Mouse (Mus musculus) kidney, postnatal 25 days (tissue): ENCODE data around the gene Zfp827.

Source experiments
- DNase-seq, 2 experiments: peaks; one replicate each; pipeline ENCODE4 v3.0.0; 2021; ENCODE audit warnings: mixed read lengths in 2 of 2

Zfp827 gene

GRCm38 (mm10) chr8:79114561-79114960 is 86.3 kb downstream of the Zfp827 start:
- peak; percentile 60 to 78 for DNase-seq

- no peak for DNase-seq
Observed at GRCm38 (mm10) chr8:79116436-79116835, 88.2 kb downstream of the Zfp827 start.

GRCm38 (mm10) chr8:79117711-79118110 is 89.5 kb downstream of the Zfp827 start:
- DNase-seq = peak in 1 of 2 experiments; percentile 9

- DNase-seq = peak in 1 of 2 experiments; percentile 10
Observed at GRCm38 (mm10) chr8:79121614-79122013, 93.4 kb downstream of the Zfp827 start.

- DNase-seq = peak in 1 of 2 experiments; percentile 6
Observed at GRCm38 (mm10) chr8:79124231-79124630, 96.0 kb downstream of the Zfp827 start.

GRCm38 (mm10) chr8:79127211-79127816 is 99.1 kb downstream of the Zfp827 start:
- DNase-seq = peak in 1 of 2 experiments; percentile 25

GRCm38 (mm10) chr8:79128534-79128933 is 100.3 kb downstream of the Zfp827 start:
- DNase-seq = peak in 1 of 2 experiments; percentile 6

GRCm38 (mm10) chr8:79139614-79140013 is 111.4 kb downstream of the Zfp827 start:
- peak in 1 of 2 experiments; percentile 21 for DNase-seq

GRCm38 (mm10) chr8:79140981-79141380 is 112.7 kb downstream of the Zfp827 start:
- peak in 1 of 2 experiments; percentile 2 for DNase-seq

GRCm38 (mm10) chr8:79141592-79141991 is 113.4 kb downstream of the Zfp827 start:
- DNase-seq = no peak

GRCm38 (mm10) chr8:79143729-79144128 is 115.5 kb downstream of the Zfp827 start:
- DNase-seq = no peak

- no peak for DNase-seq
Observed at GRCm38 (mm10) chr8:79145210-79145609, 117.0 kb downstream of the Zfp827 start.

GRCm38 (mm10) chr8:79145626-79146025 is 117.4 kb downstream of the Zfp827 start:
- peak in 1 of 2 experiments; percentile 20 for DNase-seq

- no peak for DNase-seq
Observed at GRCm38 (mm10) chr8:79148799-79149198, 120.6 kb downstream of the Zfp827 start.

- peak in 1 of 2 experiments; percentile 9 for DNase-seq
Observed at GRCm38 (mm10) chr8:79149880-79150279, 121.6 kb downstream of the Zfp827 start.

GRCm38 (mm10) chr8:79150544-79151192 is 122.4 kb downstream of the Zfp827 start:
- peak in 1 of 2 experiments; percentile 23 for DNase-seq

GRCm38 (mm10) chr8:79151644-79152043 is 123.4 kb downstream of the Zfp827 start:
- peak in 1 of 2 experiments; percentile 6 for DNase-seq

GRCm38 (mm10) chr8:79153201-79153600 is 125.0 kb downstream of the Zfp827 start:
- peak; percentile 33 to 51 for DNase-seq

GRCm38 (mm10) chr8:79153637-79154036 is 125.4 kb downstream of the Zfp827 start:
- peak in 1 of 2 experiments; percentile 18 for DNase-seq

GRCm38 (mm10) chr8:79155556-79156161 is 127.4 kb downstream of the Zfp827 start:
- peak in 1 of 2 experiments; percentile 11 for DNase-seq

- peak in 1 of 2 experiments; percentile 17 for DNase-seq
Observed at GRCm38 (mm10) chr8:79157366-79157765, 129.1 kb downstream of the Zfp827 start.

- DNase-seq = peak in 1 of 2 experiments; percentile 19
Observed at GRCm38 (mm10) chr8:79158357-79158756, 130.1 kb downstream of the Zfp827 start.

- peak in 1 of 2 experiments; percentile 20 for DNase-seq
Observed at GRCm38 (mm10) chr8:79159397-79159796, 131.2 kb downstream of the Zfp827 start.

GRCm38 (mm10) chr8:79160302-79160701 is 132.1 kb downstream of the Zfp827 start:
- DNase-seq = peak; percentile 61 to 78
